Mouse (Mus musculus) limb, embryonic 13.5 days (tissue): ENCODE results near the gene 1700021F05Rik. TPM values are rescaled to one million over a fixed set of nuclear protein-coding genes. Genes with fewer than 3 reads are reported as not detected.

ENCODE experiments used
- ATAC-seq: fragments of 200-750 bp; cut with Nextera tagmentation; 2 replicates; pipeline ENCODE4 v1.8.0; 2017; ENCODE audit warnings: low read depth, moderate number of reproducible peaks, moderate TSS enrichment; ENCODE audit not compliant: low FRiP score
- H3K27ac ChIP-seq: fragments of 300-500 bp; sonication (generic); 2 replicates; pipeline ENCODE4 v1.5.1; 2015; ENCODE audit warnings: inconsistent platforms, mild to moderate bottlenecking, moderate library complexity
- H3K27me3 ChIP-seq: fragments of 300-500 bp; sonication (generic); 2 replicates; pipeline ENCODE4 v1.6.1; 2015; ENCODE audit warnings: mild to moderate bottlenecking, inconsistent platforms
- H3K36me3 ChIP-seq: fragments of 300-500 bp; sonication (generic); 2 replicates; pipeline ENCODE4 v1.6.1; 2015; ENCODE audit warnings: inconsistent platforms, mild to moderate bottlenecking, moderate library complexity
- H3K4me1 ChIP-seq: fragments of 300-500 bp; sonication (generic); 2 replicates; pipeline ENCODE4 v1.6.1; 2015; ENCODE audit warnings: inconsistent platforms
- H3K4me2 ChIP-seq: fragments of 300-500 bp; sonication (generic); replicated peaks from 2 replicates; pipeline ENCODE4 v1.6.1; 2015; ENCODE audit warnings: inconsistent platforms, mild to moderate bottlenecking, moderate library complexity
- H3K4me3 ChIP-seq: fragments of 300-500 bp; sonication (generic); 2 replicates; pipeline ENCODE4 v1.5.1; 2015; ENCODE audit warnings: moderate library complexity, mild to moderate bottlenecking, inconsistent platforms
- H3K9ac ChIP-seq: fragments of 300-500 bp; sonication (generic); 2 replicates; pipeline ENCODE4 v1.6.1; 2015; ENCODE audit warnings: mild to moderate bottlenecking, inconsistent platforms
- H3K9me3 ChIP-seq: fragments of 300-500 bp; sonication (generic); 2 replicates; pipeline ENCODE4 v1.6.1; 2016; ENCODE audit warnings: inconsistent platforms
- WGBS: fragments of 180-500 bp; shearing (Covaris S2); methylation state at CpG from one replicate; pipeline ENCODE4 v1.1.7; 2015; 5-methylcytosine and 5-hydroxymethylcytosine counted together
- polyA plus RNA-seq: library from polyadenylated mRNA; unstranded; fragments of >200 nt; fragmentation: Nextera tagmentation; extraction: Ambion mirVana; gene quantifications from 2 replicates; pipeline ENCODE4 v1.2.1, GENCODE M21; 2015

The 1700021F05Rik gene
- 53.8 and 56.2 TPM in 2 replicates for polyA plus RNA-seq

- Histone ChIP-seq H3K27me3 (no peaks in the 10 kb centered on the region), H3K4me1 (peaks cover 11% of the 10 kb centered on the region), H3K9me3 (no peaks in the 10 kb centered on the region), H3K27ac (peak within 1 kb of the TSS; percentile 79), H3K9ac (peak within 1 kb of the TSS; percentile 91), H3K4me2 (peak within 1 kb of the TSS; percentile 74), H3K4me3 (peak within 1 kb of the TSS; percentile 88), H3K36me3 (peaks cover 10% of the 10 kb centered on the region)
- WGBS = 1% methylated on average over 56 of the region's 56 CpGs
- peak; percentile 99 for ATAC-seq
These were observed at the start of gene 1700021F05Rik for GRCm38 (mm10) chr10:43540442-43541152. Gene 1700021F05Rik, minus strand, starts transcription at chr10:43540994.

GRCm38 (mm10) chr10:43588470-43589177 is 47.8 kb upstream of the 1700021F05Rik start:
- H3K4me3 ChIP-seq = no peak overlapping the region
- no peak for ATAC-seq
- H3K4me2 ChIP-seq = peak overlapping the region; percentile 40
- peaks cover 14% of the 10 kb centered on the region for H3K4me1 ChIP-seq
- H3K36me3 ChIP-seq = peaks cover 18% of the 10 kb centered on the region
- WGBS = 53% methylated on average over 8 of the region's 8 CpGs
- H3K9ac ChIP-seq = no peak overlapping the region
- H3K27ac ChIP-seq = 0 out of 2 replicates have a peak overlapping the region, but pooled peaks have one; percentile 6
- no peaks in the 10 kb centered on the region for H3K9me3 ChIP-seq
- H3K27me3 ChIP-seq = no peaks in the 10 kb centered on the region

- peaks cover 43% of the 10 kb centered on the region for H3K36me3 ChIP-seq
- H3K27ac ChIP-seq = no peak overlapping the region
- peaks cover 19% of the 10 kb centered on the region for H3K4me1 ChIP-seq
- no peak for ATAC-seq
- H3K4me3 ChIP-seq = no peak overlapping the region
- 87% methylated on average over 4 of the region's 4 CpGs for WGBS
- no peak overlapping the region for H3K9ac ChIP-seq
- no peak overlapping the region for H3K4me2 ChIP-seq
- no peaks in the 10 kb centered on the region for H3K9me3 ChIP-seq
- no peaks in the 10 kb centered on the region for H3K27me3 ChIP-seq
These were observed 43.7 kb upstream of the 1700021F05Rik start for GRCm38 (mm10) chr10:43584538-43584937.

- no peak for ATAC-seq
- WGBS = 64% methylated on average over 3 of the region's 3 CpGs
- peaks cover 43% of the 10 kb centered on the region for H3K36me3 ChIP-seq
- H3K27me3 ChIP-seq = no peaks in the 10 kb centered on the region
- H3K4me1 ChIP-seq = peaks cover 13% of the 10 kb centered on the region
- peak overlapping the region; percentile 97 for H3K9ac ChIP-seq
- H3K9me3 ChIP-seq = no peaks in the 10 kb centered on the region
- peak overlapping the region; percentile 76 for H3K4me2 ChIP-seq
- H3K27ac ChIP-seq = peak overlapping the region; percentile 100
- peak overlapping the region; percentile 83 for H3K4me3 ChIP-seq
These were observed 40.5 kb upstream of the 1700021F05Rik start for GRCm38 (mm10) chr10:43581260-43581659.

- Histone ChIP-seq H3K27me3 (no peaks in the 10 kb centered on the region), H3K9me3 (no peaks in the 10 kb centered on the region), H3K4me3 (peak overlapping the region; percentile 83), H3K36me3 (peaks cover 43% of the 10 kb centered on the region), H3K27ac (peak overlapping the region; percentile 100), H3K4me1 (peaks cover 13% of the 10 kb centered on the region), H3K9ac (peak overlapping the region; percentile 97), H3K4me2 (peak overlapping the region; percentile 76)
- under 1% methylated on average over 15 of the region's 15 CpGs for WGBS
- no peak for ATAC-seq
These were observed 39.9 kb upstream of the 1700021F05Rik start for GRCm38 (mm10) chr10:43580649-43581078.

GRCm38 (mm10) chr10:43579381-43580261 is 38.8 kb upstream of the 1700021F05Rik start:
- Histone ChIP-seq H3K27me3 (no peaks in the 10 kb centered on the region), H3K27ac (peak overlapping the region; percentile 100), H3K4me3 (peak overlapping the region; percentile 83), H3K36me3 (peaks cover 35% of the 10 kb centered on the region), H3K9me3 (no peaks in the 10 kb centered on the region), H3K4me1 (peaks cover 13% of the 10 kb centered on the region), H3K4me2 (peak overlapping the region; percentile 76), H3K9ac (peak overlapping the region; percentile 97)
- WGBS = under 1% methylated on average over 47 of the region's 49 CpGs
- ATAC-seq = peak; percentile 12

GRCm38 (mm10) chr10:43578754-43579380 is 38.1 kb upstream of the 1700021F05Rik start:
- Histone ChIP-seq H3K4me1 (peaks cover 13% of the 10 kb centered on the region), H3K27ac (peak overlapping the region; percentile 100), H3K36me3 (peaks cover 27% of the 10 kb centered on the region), H3K9me3 (no peaks in the 10 kb centered on the region), H3K4me2 (peak overlapping the region; percentile 76), H3K9ac (peak overlapping the region; percentile 97), H3K4me3 (peak overlapping the region; percentile 83), H3K27me3 (no peaks in the 10 kb centered on the region)
- peak; percentile 89 for ATAC-seq
- WGBS = under 1% methylated on average over 46 of the region's 65 CpGs

GRCm38 (mm10) chr10:43578366-43578753 is 37.6 kb upstream of the 1700021F05Rik start:
- H3K4me2 ChIP-seq = peak overlapping the region; percentile 76
- ATAC-seq = peak; percentile 11
- H3K36me3 ChIP-seq = peaks cover 22% of the 10 kb centered on the region
- peak overlapping the region; percentile 83 for H3K4me3 ChIP-seq
- peak overlapping the region; percentile 100 for H3K27ac ChIP-seq
- H3K9me3 ChIP-seq = no peaks in the 10 kb centered on the region
- no peaks in the 10 kb centered on the region for H3K27me3 ChIP-seq
- peak overlapping the region; percentile 97 for H3K9ac ChIP-seq
- whole genome bisulfite sequencing = under 1% methylated on average over 32 of the region's 32 CpGs
- peaks cover 13% of the 10 kb centered on the region for H3K4me1 ChIP-seq

- Histone ChIP-seq H3K4me1 (peaks cover 13% of the 10 kb centered on the region), H3K4me2 (peak within 1 kb of the TSS; percentile 76), H3K36me3 (peaks cover 18% of the 10 kb centered on the region), H3K27me3 (no peaks in the 10 kb centered on the region), H3K9me3 (no peaks in the 10 kb centered on the region), H3K9ac (peak within 1 kb of the TSS; percentile 97), H3K4me3 (peak within 1 kb of the TSS; percentile 83), H3K27ac (peak within 1 kb of the TSS; percentile 100)
- no peak for ATAC-seq
- WGBS = under 1% methylated on average over 6 of the region's 6 CpGs
These were observed 37.2 kb upstream of the 1700021F05Rik start, which contains the start of gene Cd24a for GRCm38 (mm10) chr10:43577997-43578331. Gene Cd24a, plus strand, starts transcription at chr10:43578284.

- Histone ChIP-seq H3K27ac (peak overlapping the region; percentile 100), H3K4me1 (peaks cover 12% of the 10 kb centered on the region), H3K9ac (peak overlapping the region; percentile 97), H3K36me3 (peaks cover 13% of the 10 kb centered on the region), H3K27me3 (no peaks in the 10 kb centered on the region), H3K4me2 (peak overlapping the region; percentile 76), H3K4me3 (peak overlapping the region; percentile 83), H3K9me3 (no peaks in the 10 kb centered on the region)
- WGBS = 6% methylated on average over 19 of the region's 19 CpGs
- peak; percentile 31; the same call in 1 of the 2 replicates for ATAC-seq
These were observed 36.7 kb upstream of the 1700021F05Rik start for GRCm38 (mm10) chr10:43577299-43577996.

GRCm38 (mm10) chr10:43574956-43575355 is 34.2 kb upstream of the 1700021F05Rik start:
- Histone ChIP-seq H3K9me3 (peaks cover 11% of the 10 kb centered on the region), H3K4me3 (no peak overlapping the region), H3K4me1 (peaks cover 7% of the 10 kb centered on the region), H3K4me2 (no peak overlapping the region), H3K36me3 (no peaks in the 10 kb centered on the region; the same call in 1 of the 2 replicates), H3K27ac (no peak overlapping the region), H3K9ac (no peak overlapping the region), H3K27me3 (no peaks in the 10 kb centered on the region)
- no peak for ATAC-seq
- 3% methylated on average over 3 of the region's 3 CpGs for WGBS
